Mouse (Mus musculus) forebrain, embryonic 13.5 days (tissue): ENCODE results near the gene Ppa1. TPM values are rescaled to one million over a fixed set of nuclear protein-coding genes. Genes with fewer than 3 reads are reported as not detected.
"Not testable (repeated sequence)": the region's sequence is repeated elsewhere in the genome, so short reads cannot be mapped to it uniquely, and the experiment has no call there.

Source experiments
- ATAC-seq: fragments of 200-750 bp; cut with Nextera tagmentation; 2 replicates; pipeline ENCODE4 v1.8.0; 2017
- H3K27ac ChIP-seq: fragments of 300-500 bp; sonication (generic); 2 replicates; pipeline ENCODE4 v1.5.1; 2015; ENCODE audit warnings: inconsistent platforms, mild to moderate bottlenecking, moderate library complexity
- H3K27me3 ChIP-seq: fragments of 300-500 bp; sonication (generic); 2 replicates; pipeline ENCODE4 v1.6.1; 2015; ENCODE audit warnings: mild to moderate bottlenecking, inconsistent platforms
- H3K36me3 ChIP-seq: fragments of 300-500 bp; sonication (generic); 2 replicates; pipeline ENCODE4 v1.6.1; 2015; ENCODE audit warnings: mild to moderate bottlenecking, inconsistent platforms; ENCODE audit not compliant: poor library complexity, severe bottlenecking
- H3K4me1 ChIP-seq: fragments of 300-500 bp; sonication (generic); 2 replicates; pipeline ENCODE4 v1.6.1; 2015; ENCODE audit warnings: inconsistent platforms
- H3K4me2 ChIP-seq: fragments of 300-500 bp; sonication (generic); 2 replicates; pipeline ENCODE4 v1.6.1; 2015; ENCODE audit warnings: inconsistent platforms, mild to moderate bottlenecking, moderate library complexity
- H3K4me3 ChIP-seq: fragments of 300-500 bp; sonication (generic); 2 replicates; pipeline ENCODE4 v1.5.1; 2015; ENCODE audit warnings: mild to moderate bottlenecking, inconsistent platforms
- H3K9ac ChIP-seq: fragments of 300-500 bp; sonication (generic); 2 replicates; pipeline ENCODE4 v1.6.1; 2015; ENCODE audit warnings: mild to moderate bottlenecking, inconsistent platforms
- H3K9me3 ChIP-seq: fragments of 300-500 bp; sonication (generic); replicated peaks from 2 replicates; pipeline ENCODE4 v1.6.1; 2016; ENCODE audit warnings: inconsistent platforms
- WGBS: fragments of 180-500 bp; shearing (Covaris S2); methylation state at CpG from one replicate; pipeline ENCODE4 v1.1.7; 2015; 5-methylcytosine and 5-hydroxymethylcytosine counted together
- polyA plus RNA-seq: library from polyadenylated mRNA; unstranded; fragments of >200 nt; fragmentation: Nextera tagmentation; extraction: Ambion mirVana; gene quantifications from 2 replicates; pipeline ENCODE4 v1.2.1, GENCODE M21; 2015

Gene Ppa1
- polyA plus RNA-seq, 1 experiment from 2014 or later: 287 TPM

DNA sequence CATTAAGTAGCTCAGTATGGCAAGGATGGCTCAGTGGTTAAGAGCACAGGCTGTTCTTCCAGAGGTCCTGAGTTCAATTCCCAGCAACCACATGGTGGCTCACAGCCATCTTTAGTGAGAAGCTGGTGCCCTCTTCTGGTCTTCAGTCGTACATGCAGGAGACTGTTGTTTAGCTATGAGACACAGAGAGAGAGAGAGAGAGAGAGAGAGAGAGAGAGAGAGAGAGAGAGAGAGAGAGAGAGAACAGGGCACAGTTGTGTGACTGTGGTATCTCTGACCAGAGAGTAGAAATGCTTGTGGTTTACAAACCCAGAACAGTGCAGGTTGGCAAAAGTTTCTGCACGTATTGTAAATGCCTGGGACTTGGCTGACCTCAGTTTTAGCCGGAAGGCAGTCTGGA is 24.5 kb upstream of the Ppa1 start:
- H3K4me3 ChIP-seq, H3K27ac ChIP-seq, H3K4me2 ChIP-seq, ATAC-seq, H3K9me3 ChIP-seq, H3K9ac ChIP-seq, H3K36me3 ChIP-seq: not testable (repeated sequence)
- H3K27me3 ChIP-seq: peaks cover 56% of the 10 kb centered on the region
- WGBS: 64% methylated on average over 3 of the region's 3 CpGs
- peaks cover 12% of the 10 kb centered on the region for H3K4me1 ChIP-seq

DNA sequence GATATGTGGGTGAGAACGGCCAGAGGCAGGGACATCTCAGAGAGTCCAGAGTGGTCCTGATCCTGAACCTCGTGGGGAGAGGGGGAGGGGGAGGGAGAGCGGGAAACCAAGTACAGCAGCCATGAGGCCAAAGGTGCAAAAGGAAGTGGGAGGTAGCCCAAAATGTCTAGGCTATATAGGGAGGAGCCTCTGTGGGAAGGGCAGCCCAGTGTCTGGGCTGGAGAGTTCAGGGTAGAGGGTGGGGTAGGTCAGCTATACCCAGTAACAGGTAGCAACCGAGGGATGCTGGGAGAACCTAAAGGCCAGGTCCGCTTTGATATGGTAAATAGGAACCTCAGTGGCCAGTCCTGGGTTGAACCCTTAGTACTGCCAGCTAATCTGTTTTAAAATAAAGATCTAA is 23.6 kb upstream of the Ppa1 start:
- WGBS: 25% methylated on average over 5 of the region's 5 CpGs
- Histone ChIP-seq H3K27ac (no peak overlapping the region), H3K4me3 (peak overlapping the region; percentile 45; the same call in 1 of the 2 replicates), H3K9me3 (no peaks in the 10 kb centered on the region), H3K9ac (no peak overlapping the region), H3K27me3 (peaks cover 59% of the 10 kb centered on the region), H3K36me3 (no peaks in the 10 kb centered on the region), H3K4me2 (0 out of 2 replicates have a peak overlapping the region, but pooled peaks have one; percentile 76), H3K4me1 (peaks cover 12% of the 10 kb centered on the region)
- ATAC-seq: no peak

DNA sequence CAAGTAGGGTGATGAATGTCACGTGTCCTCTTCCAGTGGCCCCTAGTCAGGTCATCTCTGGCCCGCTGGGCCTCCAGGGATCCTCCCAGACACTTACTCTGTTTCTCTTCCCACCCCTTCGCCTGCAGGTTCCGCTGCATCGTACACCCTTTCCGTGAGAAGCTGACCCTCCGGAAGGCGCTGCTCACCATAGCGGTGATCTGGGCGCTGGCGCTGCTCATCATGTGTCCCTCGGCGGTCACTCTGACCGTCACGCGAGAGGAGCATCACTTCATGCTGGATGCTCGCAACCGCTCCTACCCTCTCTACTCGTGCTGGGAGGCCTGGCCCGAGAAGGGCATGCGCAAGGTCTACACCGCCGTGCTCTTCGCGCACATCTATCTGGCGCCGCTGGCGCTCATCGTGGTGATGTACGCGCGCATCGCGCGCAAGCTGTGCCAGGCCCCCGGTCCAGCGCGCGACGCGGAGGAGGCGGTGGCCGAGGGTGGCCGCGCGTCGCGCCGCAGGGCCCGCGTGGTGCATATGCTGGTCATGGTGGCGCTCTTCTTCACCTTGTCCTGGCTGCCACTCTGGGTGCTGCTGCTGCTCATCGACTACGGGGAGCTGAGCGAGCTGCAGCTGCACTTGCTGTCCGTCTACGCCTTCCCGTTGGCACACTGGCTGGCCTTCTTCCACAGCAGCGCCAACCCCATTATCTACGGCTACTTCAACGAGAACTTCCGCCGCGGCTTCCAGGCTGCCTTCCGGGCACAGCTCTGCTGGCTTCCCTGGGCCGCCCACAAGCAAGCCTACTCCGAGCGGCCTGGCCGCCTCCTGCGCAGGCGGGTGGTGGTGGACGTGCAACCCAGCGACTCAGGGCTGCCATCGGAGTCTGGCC is 22.7 kb upstream of the Ppa1 start:
- Histone ChIP-seq H3K36me3 (no peaks in the 10 kb centered on the region), H3K4me3 (peak overlapping the region; percentile 45), H3K27me3 (peaks cover 59% of the 10 kb centered on the region), H3K27ac (no peak overlapping the region), H3K9ac (peak overlapping the region; percentile 62), H3K9me3 (no peaks in the 10 kb centered on the region), H3K4me2 (peak overlapping the region; percentile 76), H3K4me1 (peaks cover 12% of the 10 kb centered on the region)
- ATAC-seq: peak; percentile 61
- 4% methylated on average over 72 of the region's 74 CpGs for WGBS

DNA sequence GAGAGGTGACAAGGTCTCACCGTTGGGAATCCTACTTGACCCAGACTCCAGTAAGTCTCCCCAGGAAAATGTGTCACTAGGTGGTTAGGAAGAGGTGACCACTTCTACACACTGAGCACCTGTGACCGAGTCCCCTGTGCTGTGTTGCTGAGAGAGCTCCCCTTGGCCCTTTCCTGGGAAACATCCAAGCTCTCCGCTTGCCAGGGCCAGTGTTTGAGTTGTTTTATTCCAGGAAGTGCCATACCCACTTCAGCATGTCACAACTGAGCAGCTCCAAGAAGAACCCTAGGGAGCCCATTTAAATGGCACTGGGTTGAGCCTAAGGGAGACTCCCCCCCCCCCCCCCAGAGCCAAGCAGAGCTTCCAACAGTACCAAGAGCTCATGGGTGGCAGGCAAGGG is 21.8 kb upstream of the Ppa1 start:
- H3K9ac ChIP-seq: no peak overlapping the region
- H3K27me3 ChIP-seq: peaks cover 54% of the 10 kb centered on the region
- no peak overlapping the region for H3K4me3 ChIP-seq
- no peaks in the 10 kb centered on the region for H3K9me3 ChIP-seq
- no peaks in the 10 kb centered on the region for H3K36me3 ChIP-seq
- no peak for ATAC-seq
- H3K27ac ChIP-seq: no peak overlapping the region
- H3K4me2 ChIP-seq: no peak overlapping the region
- peaks cover 12% of the 10 kb centered on the region for H3K4me1 ChIP-seq
- WGBS: 86% methylated on average over 3 of the region's 3 CpGs

DNA sequence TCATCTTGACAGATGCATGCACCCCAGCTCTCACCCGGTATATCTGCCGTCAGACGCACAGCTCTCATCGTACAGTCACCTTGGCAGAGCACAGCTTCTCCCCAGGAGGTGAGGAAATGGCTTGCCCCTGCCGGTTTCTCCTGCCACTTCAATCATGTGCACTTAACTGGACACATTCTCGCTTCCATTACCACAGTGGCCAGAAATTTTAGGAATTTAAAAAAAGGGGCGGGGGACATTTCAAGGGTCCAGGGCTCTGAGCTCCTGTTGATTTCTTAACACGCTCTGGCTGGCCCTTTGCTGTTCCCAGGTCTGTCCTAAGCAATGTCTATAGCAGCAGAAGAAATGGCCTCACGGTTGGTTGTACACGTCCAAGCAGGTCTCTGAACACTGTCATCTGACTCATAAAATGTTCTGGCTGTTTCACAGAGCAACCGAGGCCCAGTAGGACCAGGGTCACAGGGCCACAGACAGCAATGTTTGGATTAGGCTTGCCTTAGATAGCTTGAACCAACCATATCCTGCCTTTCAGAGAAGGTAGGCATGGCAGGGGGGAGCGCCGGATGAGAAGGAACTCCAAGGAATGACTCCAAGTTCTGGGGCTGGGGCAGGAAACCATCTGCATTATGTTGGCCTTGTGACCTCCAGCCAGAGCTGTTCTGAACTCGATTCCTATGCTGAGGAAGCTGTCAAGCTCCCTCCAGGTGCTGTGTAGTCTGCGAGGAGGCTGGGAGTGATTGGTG is 21.0 kb upstream of the Ppa1 start:
- no peaks in the 10 kb centered on the region for H3K36me3 ChIP-seq
- no peak for ATAC-seq
- H3K9ac ChIP-seq: no peak overlapping the region

DNA sequence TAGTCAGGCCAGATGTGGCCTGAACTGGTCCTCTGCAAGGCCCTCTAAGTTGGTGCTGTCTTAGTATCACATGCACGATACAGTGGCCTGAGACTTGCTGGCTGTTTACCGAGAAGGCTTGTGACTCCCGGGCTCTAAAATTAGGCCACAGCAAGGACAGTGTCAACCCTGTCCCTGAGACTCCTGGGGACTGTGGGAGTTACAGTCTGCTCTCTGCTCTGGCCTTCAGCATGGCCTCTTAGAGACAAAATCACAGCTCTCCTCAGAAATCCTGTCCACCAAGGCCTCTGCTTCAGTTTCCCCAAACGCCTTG is 20.5 kb upstream of the Ppa1 start:
- no peaks in the 10 kb centered on the region for H3K9me3 ChIP-seq
- peaks cover 51% of the 10 kb centered on the region for H3K27me3 ChIP-seq
- H3K4me2 ChIP-seq: no peak overlapping the region
- no peak overlapping the region for H3K9ac ChIP-seq
- H3K4me1 ChIP-seq: peaks cover 12% of the 10 kb centered on the region
- 92% methylated on average over 4 of the region's 4 CpGs for WGBS
- no peak for ATAC-seq
- no peak overlapping the region for H3K4me3 ChIP-seq
- H3K27ac ChIP-seq: no peak overlapping the region
- no peaks in the 10 kb centered on the region for H3K36me3 ChIP-seq

More for the DNA sequence above, 21.0 kb upstream of the Ppa1 start:
- Histone ChIP-seq H3K4me2 (no peak overlapping the region), H3K27me3 (peaks cover 51% of the 10 kb centered on the region), H3K27ac (no peak overlapping the region), H3K4me1 (peaks cover 12% of the 10 kb centered on the region), H3K9me3 (no peaks in the 10 kb centered on the region), H3K4me3 (no peak overlapping the region)
- WGBS: 81% methylated on average over 15 of the region's 15 CpGs

DNA sequence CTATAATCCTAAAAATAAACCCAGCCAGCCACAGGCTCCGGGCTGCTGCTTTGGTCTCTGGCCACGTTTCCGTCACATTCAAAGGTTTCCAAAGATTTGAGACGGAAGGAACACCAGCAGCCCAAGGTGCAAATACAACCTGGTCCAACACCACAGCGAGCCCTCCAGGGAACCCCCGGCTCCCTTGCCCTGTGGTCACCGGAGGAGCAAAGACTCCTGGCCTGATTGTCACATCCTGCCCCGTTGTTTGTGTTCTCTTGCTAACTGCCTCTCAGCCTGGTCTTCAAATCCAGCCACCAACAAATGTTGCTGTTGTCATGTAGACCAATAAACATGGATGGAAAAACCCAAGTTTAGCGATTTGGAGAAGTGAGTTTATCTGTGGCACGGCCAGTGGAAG is 15.9 kb upstream of the Ppa1 start:
- 91% methylated on average over 10 of the region's 10 CpGs for WGBS
- H3K27me3 ChIP-seq: peaks cover 9% of the 10 kb centered on the region; the same call in 1 of the 2 replicates

DNA sequence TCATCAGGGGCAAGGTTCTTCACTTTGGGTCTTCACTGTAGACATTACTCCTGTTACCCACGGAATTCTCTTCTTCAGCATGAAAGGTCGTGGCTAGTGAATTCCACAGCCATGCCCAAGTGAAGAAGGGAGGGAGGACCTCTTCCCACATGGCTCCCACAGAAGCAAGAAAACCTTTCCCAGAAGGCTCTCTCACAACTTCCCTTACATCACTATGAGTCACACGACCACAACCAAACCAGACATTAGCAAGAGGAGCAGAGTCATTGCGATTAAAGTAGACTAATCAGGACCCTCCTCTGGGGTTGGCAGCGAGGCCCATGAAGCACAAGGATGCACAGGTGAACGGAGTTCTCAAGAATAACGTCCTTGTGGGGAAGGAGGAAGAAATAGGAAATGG is 11.3 kb upstream of the Ppa1 start:
- 75% methylated on average over 7 of the region's 7 CpGs for WGBS
- H3K4me3 ChIP-seq: no peak overlapping the region

More for the DNA sequence above, 15.9 kb upstream of the Ppa1 start:
- no peak for ATAC-seq
- H3K36me3 ChIP-seq: no peaks in the 10 kb centered on the region
- H3K9me3 ChIP-seq: no peaks in the 10 kb centered on the region
- H3K4me3 ChIP-seq: no peak overlapping the region
- H3K4me2 ChIP-seq: no peak overlapping the region
- no peak overlapping the region for H3K27ac ChIP-seq
- no peaks in the 10 kb centered on the region for H3K4me1 ChIP-seq
- no peak overlapping the region for H3K9ac ChIP-seq

DNA sequence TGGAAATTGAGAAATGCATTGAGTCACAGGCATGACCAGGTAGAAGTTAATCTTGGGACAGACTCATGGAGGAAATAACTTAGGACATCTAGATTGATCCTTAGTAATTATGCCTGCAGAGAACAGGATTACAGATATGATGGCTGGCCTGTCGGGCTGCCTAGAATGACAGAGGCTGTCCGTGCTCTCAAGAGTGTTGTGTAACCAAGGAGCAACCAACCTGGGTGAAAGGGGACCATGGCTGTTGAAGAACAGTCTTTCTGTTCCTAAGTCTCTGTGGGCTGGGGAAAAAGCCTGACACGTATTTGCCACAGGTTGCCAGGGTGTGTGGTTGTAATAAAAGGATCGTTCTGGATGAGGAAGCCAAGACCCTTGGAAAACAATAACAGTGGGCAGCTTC is 8.0 kb upstream of the Ppa1 start:
- no peak for ATAC-seq
- no peak overlapping the region for H3K4me3 ChIP-seq
- H3K27me3 ChIP-seq: no peaks in the 10 kb centered on the region
- no peaks in the 10 kb centered on the region for H3K4me1 ChIP-seq
- WGBS: 84% methylated on average over 4 of the region's 4 CpGs
- no peak overlapping the region for H3K9ac ChIP-seq
- H3K9me3 ChIP-seq: no peaks in the 10 kb centered on the region
- H3K4me2 ChIP-seq: no peak overlapping the region
- H3K27ac ChIP-seq: no peak overlapping the region
- H3K36me3 ChIP-seq: no peaks in the 10 kb centered on the region

More for the DNA sequence above, 11.3 kb upstream of the Ppa1 start:
- H3K36me3 ChIP-seq: no peaks in the 10 kb centered on the region
- H3K4me2 ChIP-seq: no peak overlapping the region
- no peaks in the 10 kb centered on the region for H3K9me3 ChIP-seq
- H3K27ac ChIP-seq: no peak overlapping the region
- no peak for ATAC-seq
- H3K4me1 ChIP-seq: no peaks in the 10 kb centered on the region
- no peaks in the 10 kb centered on the region for H3K27me3 ChIP-seq
- H3K9ac ChIP-seq: no peak overlapping the region

DNA sequence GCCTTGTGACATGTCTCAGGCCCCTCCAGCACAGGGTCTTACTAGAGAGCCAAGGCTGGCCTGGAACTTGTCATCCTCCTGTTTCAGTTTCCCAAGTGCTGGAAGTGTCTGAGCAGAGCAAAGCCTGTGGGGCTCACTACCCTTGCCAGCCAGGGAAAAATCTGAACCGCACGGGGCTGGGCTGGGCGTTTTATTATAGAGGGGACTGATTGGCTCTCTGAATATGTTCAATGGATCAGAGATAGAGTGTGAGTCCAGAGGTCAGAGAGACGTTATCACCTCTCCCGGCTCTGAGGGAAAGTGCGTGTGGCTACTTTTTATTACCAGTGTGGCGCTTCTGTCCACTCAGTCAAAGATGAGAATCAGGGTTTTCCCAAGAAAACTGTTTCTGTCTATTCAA is 1.8 kb upstream of the Ppa1 start:
- no peak overlapping the region for H3K9ac ChIP-seq
- peaks cover 4% of the 10 kb centered on the region; the same call in 1 of the 2 replicates for H3K36me3 ChIP-seq
- H3K4me1 ChIP-seq: peaks cover 13% of the 10 kb centered on the region
- H3K27me3 ChIP-seq: no peaks in the 10 kb centered on the region
- no peaks in the 10 kb centered on the region for H3K9me3 ChIP-seq
- no peak overlapping the region for H3K4me2 ChIP-seq
- no peak overlapping the region for H3K27ac ChIP-seq
- H3K4me3 ChIP-seq: no peak overlapping the region
- ATAC-seq: no peak
- WGBS: 81% methylated on average over 7 of the region's 7 CpGs

DNA sequence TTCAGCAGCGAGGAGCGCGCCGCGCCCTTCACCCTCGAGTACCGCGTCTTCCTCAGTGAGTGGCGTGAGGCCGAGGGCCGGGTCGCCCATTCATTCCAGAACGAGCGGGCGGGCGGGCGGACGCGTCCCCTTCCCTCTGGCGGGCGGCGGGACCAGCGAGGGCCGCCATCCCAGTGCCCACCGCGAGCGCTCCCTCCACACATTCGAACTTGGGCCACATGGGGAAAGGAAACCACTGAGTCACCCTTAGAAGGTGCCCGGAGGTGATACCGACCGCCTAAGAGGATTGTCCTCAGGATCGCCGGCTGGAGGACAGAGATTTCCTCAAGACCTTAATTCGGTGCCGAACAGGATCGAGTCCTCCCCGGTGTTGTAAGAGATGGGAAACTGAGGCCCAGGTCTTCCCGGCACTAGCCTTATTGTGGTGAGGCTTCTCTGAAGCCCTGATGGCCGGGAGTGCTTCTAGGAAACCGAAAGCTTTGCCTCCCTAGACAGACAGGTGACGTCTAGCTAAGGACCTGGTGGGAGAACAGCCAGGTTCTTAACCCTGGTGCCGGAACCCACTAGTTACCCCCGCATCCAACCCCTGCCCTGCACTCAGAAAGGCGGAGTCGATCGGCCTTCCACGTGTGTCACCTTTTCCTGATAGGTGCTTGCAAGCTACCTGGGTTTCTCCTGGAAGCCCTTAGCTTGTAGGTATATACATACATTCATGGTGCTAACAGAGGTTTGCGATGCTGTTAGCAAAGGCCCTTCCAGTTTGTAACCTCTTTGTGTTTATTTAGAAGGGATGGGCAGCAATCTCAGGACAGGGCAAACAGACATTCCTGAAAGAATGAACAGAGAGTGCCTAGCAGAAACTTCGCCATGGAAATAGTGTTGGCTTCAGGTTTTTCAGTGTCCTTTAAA is 639 bp downstream of the Ppa1 start:
- peaks cover 13% of the 10 kb centered on the region for H3K4me1 ChIP-seq
- no peaks in the 10 kb centered on the region for H3K27me3 ChIP-seq
- 1% methylated on average over 48 of the region's 49 CpGs for WGBS
- peak overlapping the region; percentile 92 for H3K4me2 ChIP-seq
- H3K9me3 ChIP-seq: no peaks in the 10 kb centered on the region
- peak overlapping the region; percentile 89 for H3K9ac ChIP-seq
- H3K27ac ChIP-seq: peak overlapping the region; percentile 70
- peak overlapping the region; percentile 81 for H3K4me3 ChIP-seq
- peak; percentile 86 for ATAC-seq
- H3K36me3 ChIP-seq: peaks cover 25% of the 10 kb centered on the region
